Mouse (Mus musculus) embryonic facial prominence, embryonic 10.5 days (tissue): Measurements from ENCODE around the gene 2510002D24Rik. TPM values are rescaled to one million over a fixed set of nuclear protein-coding genes. Genes with fewer than 3 reads are reported as not detected.
"Not testable (repeated sequence)": the region's sequence is repeated elsewhere in the genome, so short reads cannot be mapped to it uniquely, and the experiment has no call there.

Source experiments
- DNase-seq: peaks from one replicate; pipeline ENCODE4 v3.0.0-alpha.2; 2017; ENCODE audit warnings: low spot score
- H3K27ac ChIP-seq: fragments of 300-500 bp; sonication (generic); replicated peaks from 2 replicates; pipeline ENCODE4 v1.5.1; 2016; ENCODE audit warnings: mild to moderate bottlenecking
- H3K27me3 ChIP-seq: fragments of 300-500 bp; sonication (generic); replicated peaks from 2 replicates; pipeline ENCODE4 v1.6.1; 2016; ENCODE audit warnings: low read depth, mild to moderate bottlenecking; ENCODE audit not compliant: poor library complexity, severe bottlenecking
- H3K36me3 ChIP-seq: fragments of 300-500 bp; sonication (generic); replicated peaks from 2 replicates; pipeline ENCODE4 v1.6.1; 2016; ENCODE audit warnings: mild to moderate bottlenecking, moderate library complexity
- H3K4me1 ChIP-seq: fragments of 300-500 bp; sonication (generic); 2 replicates; pipeline ENCODE4 v1.6.1; 2016
- H3K4me3 ChIP-seq: fragments of 300-500 bp; sonication (generic); 2 replicates; pipeline ENCODE4 v1.5.1; 2016; ENCODE audit warnings: mild to moderate bottlenecking, moderate library complexity
- H3K9me3 ChIP-seq: fragments of 300-500 bp; sonication (generic); 2 replicates; pipeline ENCODE4 v1.6.1; 2016; ENCODE audit warnings: mild to moderate bottlenecking
- WGBS: fragments of 180-500 bp; shearing (Covaris S2); methylation state at CpG from one replicate; pipeline ENCODE4 v1.1.7; 2016; 5-methylcytosine and 5-hydroxymethylcytosine counted together
- polyA plus RNA-seq: library from polyadenylated mRNA; unstranded; fragments of >200 nt; fragmentation: Nextera tagmentation; extraction: Ambion mirVana; gene quantifications from 2 replicates; pipeline ENCODE4 v1.2.1, GENCODE M21; 2016

Gene 2510002D24Rik
- polyA plus RNA-seq, 1 experiment from 2014 or later = 34.9 TPM

DNA sequence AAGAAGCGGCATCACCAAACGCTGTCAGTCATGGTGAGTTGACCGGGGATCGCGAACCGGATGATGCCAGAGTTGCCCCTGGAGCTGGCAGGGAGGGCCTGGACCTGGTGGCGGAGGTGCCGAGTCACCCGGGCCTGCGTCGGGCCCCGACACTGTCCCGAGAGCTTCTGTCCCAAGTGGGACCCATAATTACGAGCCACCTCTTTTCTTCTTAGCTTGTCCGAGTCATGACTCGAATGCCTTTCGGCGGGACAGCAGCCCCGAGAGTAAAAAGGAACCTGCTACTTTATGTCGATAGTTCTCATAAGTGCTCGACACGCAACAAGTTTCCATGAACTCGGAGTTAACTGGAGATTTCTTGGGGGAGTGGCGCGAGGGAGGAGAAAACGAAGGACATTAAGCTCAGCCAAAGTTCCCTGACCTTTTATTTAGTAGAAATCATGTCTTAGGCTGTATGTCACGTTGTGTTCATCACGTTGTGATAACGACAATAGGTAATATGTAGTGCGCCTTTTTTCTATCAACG, 23.9 kb upstream of the 2510002D24Rik start:
- Histone ChIP-seq H3K36me3 (peaks cover 58% of the 10 kb centered on the region), H3K27ac (peak overlapping the region; percentile 88)

GRCm38 (mm10) chr16:18822356-18822755, 14.0 kb upstream of the 2510002D24Rik start:
- Histone ChIP-seq H3K36me3 (peaks cover 100% of the 10 kb centered on the region), H3K27ac (no peak overlapping the region), H3K4me3 (no peak overlapping the region), H3K27me3 (no peaks in the 10 kb centered on the region), H3K4me1 (no peaks in the 10 kb centered on the region), H3K9me3 (no peaks in the 10 kb centered on the region)
- no peak for DNase-seq
- 82% methylated on average over 1 of the region's 1 CpGs for WGBS

More for the DNA sequence above, 23.9 kb upstream of the 2510002D24Rik start:
- Histone ChIP-seq H3K4me3 (peak overlapping the region; percentile 91), H3K27me3 (no peaks in the 10 kb centered on the region), H3K9me3 (no peaks in the 10 kb centered on the region), H3K4me1 (peaks cover 22% of the 10 kb centered on the region)
- DNase-seq = no peak
- WGBS = 3% methylated on average over 31 of the region's 31 CpGs

DNA sequence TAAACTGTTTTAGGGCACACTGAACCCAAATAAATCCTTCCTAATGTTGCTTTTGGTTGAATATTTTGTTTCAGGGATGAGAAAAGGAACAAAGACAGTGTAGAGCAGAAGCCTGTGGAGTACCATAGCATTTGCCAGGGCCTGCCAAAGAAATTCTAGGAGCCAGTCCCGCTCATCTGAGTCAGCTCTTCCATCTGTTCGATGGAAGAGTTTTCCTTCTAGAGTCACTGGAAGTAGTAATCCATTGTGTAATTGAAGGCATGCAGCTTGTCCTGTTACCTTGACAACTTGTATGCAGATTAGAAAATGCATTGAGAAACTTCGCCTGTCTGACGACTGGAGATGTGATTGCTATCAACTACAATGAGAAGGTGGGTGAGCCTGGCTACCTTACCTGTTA, 13.5 kb upstream of the 2510002D24Rik start:
- peaks cover 100% of the 10 kb centered on the region for H3K36me3 ChIP-seq

DNA sequence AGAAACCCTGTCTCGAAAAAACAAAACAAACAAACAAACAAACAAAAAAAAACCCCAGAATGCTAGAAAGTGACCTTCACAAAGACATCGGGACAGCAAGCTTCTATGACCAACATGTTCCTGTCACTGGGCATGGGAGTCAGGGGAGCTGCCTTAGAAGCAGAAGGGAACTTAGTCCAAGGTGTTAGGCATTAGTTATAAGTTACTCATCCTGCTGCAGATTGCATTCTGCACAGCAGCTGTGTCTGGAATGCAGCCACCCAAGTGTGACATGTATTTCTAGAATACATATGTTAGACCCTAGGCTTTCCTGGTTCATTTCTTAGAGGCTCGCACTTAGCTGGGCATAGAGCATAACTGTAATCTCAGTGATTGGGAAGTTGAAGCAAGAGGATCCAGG, 7.7 kb upstream of the 2510002D24Rik start:
- Histone ChIP-seq H3K4me3 (no peak overlapping the region), H3K9me3 (no peaks in the 10 kb centered on the region), H3K27me3 (no peaks in the 10 kb centered on the region), H3K36me3 (peaks cover 100% of the 10 kb centered on the region), H3K27ac (no peak overlapping the region), H3K4me1 (no peaks in the 10 kb centered on the region)
- 91% methylated on average over 3 of the region's 3 CpGs for WGBS
- DNase-seq = no peak

More for the DNA sequence above, 13.5 kb upstream of the 2510002D24Rik start:
- Histone ChIP-seq H3K9me3 (no peaks in the 10 kb centered on the region), H3K4me1 (no peaks in the 10 kb centered on the region), H3K27me3 (no peaks in the 10 kb centered on the region), H3K27ac (no peak overlapping the region), H3K4me3 (no peak overlapping the region)
- no peak for DNase-seq
- 85% methylated on average over 4 of the region's 4 CpGs for WGBS

DNA sequence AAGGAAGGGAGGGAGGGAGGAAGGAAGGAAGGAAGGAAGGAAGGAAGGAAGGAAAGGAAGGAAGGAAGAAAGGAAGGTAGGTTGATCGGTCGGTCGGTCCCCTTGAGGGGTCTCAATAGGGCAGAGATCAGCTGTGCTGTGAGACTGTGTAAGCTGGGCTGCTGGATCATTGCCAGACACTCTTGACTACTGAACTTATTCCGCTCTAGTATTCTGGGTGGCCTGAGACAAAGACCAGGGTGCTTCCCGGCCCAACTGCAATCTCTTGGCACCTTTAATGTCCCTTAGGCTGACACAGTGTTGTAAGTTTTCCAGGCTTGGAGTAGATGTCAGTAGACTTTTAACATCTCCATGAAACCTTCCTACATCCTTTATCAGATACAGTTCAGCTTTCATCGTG, 7.3 kb upstream of the 2510002D24Rik start:
- Histone ChIP-seq H3K4me1 (no peaks in the 10 kb centered on the region), H3K9me3 (no peaks in the 10 kb centered on the region), H3K4me3 (no peak overlapping the region), H3K27me3 (no peaks in the 10 kb centered on the region), H3K36me3 (peaks cover 100% of the 10 kb centered on the region), H3K27ac (no peak overlapping the region)
- no peak for DNase-seq
- whole genome bisulfite sequencing = 90% methylated on average over 6 of the region's 6 CpGs

- 80% methylated on average over 2 of the region's 2 CpGs for WGBS
- no peak overlapping the region for H3K27ac ChIP-seq
- H3K4me1 ChIP-seq = peaks cover 5% of the 10 kb centered on the region; the same call in 1 of the 2 replicates
- H3K4me3 ChIP-seq = no peak overlapping the region
- no peak for DNase-seq
- no peaks in the 10 kb centered on the region for H3K9me3 ChIP-seq
- peaks cover 80% of the 10 kb centered on the region for H3K36me3 ChIP-seq
- no peaks in the 10 kb centered on the region for H3K27me3 ChIP-seq
Observed at GRCm38 (mm10) chr16:18833486-18833885, 2.9 kb upstream of the 2510002D24Rik start.

DNA sequence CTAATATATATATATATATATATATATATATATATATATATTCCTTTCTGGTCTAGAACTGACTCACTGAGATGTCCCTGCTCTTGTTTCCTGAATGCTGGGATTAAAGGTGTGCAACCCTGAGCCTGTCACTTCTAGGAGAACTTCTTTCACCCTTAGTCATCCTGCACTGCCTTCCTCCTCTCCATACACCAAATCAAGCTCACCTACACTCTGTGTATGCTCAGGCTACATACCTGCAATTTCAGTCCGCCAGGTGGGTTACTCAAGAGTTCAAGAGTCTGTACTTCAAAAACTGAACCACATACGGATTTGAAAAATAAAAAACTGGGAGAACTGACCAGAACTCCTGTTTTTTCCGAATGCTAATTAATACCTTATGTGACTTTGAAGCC, 308 bp upstream of the 2510002D24Rik start:
- peak overlapping the region; percentile 95 for H3K4me3 ChIP-seq
- no peaks in the 10 kb centered on the region for H3K27me3 ChIP-seq
- H3K9me3 ChIP-seq = no peaks in the 10 kb centered on the region
- H3K4me1 ChIP-seq = peaks cover 5% of the 10 kb centered on the region; the same call in 1 of the 2 replicates
- no peak overlapping the region for H3K27ac ChIP-seq
- WGBS = 21% methylated on average over 3 of the region's 3 CpGs
- peaks cover 65% of the 10 kb centered on the region for H3K36me3 ChIP-seq
- no peak for DNase-seq

- H3K4me3 ChIP-seq = no peak overlapping the region
- no peaks in the 10 kb centered on the region for H3K9me3 ChIP-seq
- no peaks in the 10 kb centered on the region for H3K27me3 ChIP-seq
- 95% methylated on average over 4 of the region's 4 CpGs for WGBS
- H3K36me3 ChIP-seq = peaks cover 42% of the 10 kb centered on the region
- H3K27ac ChIP-seq = no peak overlapping the region
- DNase-seq = no peak
- H3K4me1 ChIP-seq = peaks cover 5% of the 10 kb centered on the region; the same call in 1 of the 2 replicates
Observed at GRCm38 (mm10) chr16:18838346-18838745, 2.0 kb downstream of the 2510002D24Rik start.

- Histone ChIP-seq H3K4me1 (no peaks in the 10 kb centered on the region), H3K9me3 (no peaks in the 10 kb centered on the region; the same call in 1 of the 2 replicates), H3K4me3 (no peak overlapping the region), H3K27ac (no peak overlapping the region), H3K36me3 (no peaks in the 10 kb centered on the region), H3K27me3 (no peaks in the 10 kb centered on the region)
- DNase-seq = no peak
- 89% methylated on average over 15 of the region's 15 CpGs for WGBS
Observed at GRCm38 (mm10) chr16:18846301-18846820, 10.0 kb downstream of the 2510002D24Rik start.

GRCm38 (mm10) chr16:18849521-18850190, 13.3 kb downstream of the 2510002D24Rik start:
- not testable (repeated sequence) for H3K9me3 ChIP-seq, H3K4me1 ChIP-seq, H3K27ac ChIP-seq, H3K27me3 ChIP-seq, H3K36me3 ChIP-seq, H3K4me3 ChIP-seq, DNase-seq
- WGBS = 87% methylated on average over 17 of the region's 17 CpGs

DNA sequence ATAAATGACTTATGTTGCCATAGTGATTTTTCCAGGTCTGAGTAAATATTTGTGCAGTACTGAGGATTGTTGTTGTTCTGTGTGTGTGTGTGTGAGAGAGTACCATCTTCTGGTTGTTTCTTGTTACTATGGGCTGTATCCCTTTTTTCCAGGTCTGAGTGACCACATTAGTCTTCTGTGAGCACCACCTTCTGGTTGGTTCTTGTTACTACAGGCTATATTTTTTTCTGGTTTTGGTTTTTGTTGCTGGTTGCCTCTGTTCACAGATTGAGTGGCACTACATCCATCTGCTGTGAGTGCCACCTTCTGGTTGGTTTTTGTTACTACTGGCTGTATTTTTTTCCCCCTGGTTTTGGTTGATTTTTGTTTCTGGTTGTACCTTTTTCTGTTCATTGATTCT, 22.2 kb downstream of the 2510002D24Rik start:
- Histone ChIP-seq H3K27me3 (no peaks in the 10 kb centered on the region), H3K36me3 (no peaks in the 10 kb centered on the region), H3K4me1 (no peaks in the 10 kb centered on the region), H3K4me3 (no peak overlapping the region), H3K9me3 (0 out of 2 replicates have a peak, but pooled peaks cover 4% of the 10 kb centered on the region), H3K27ac (no peak overlapping the region)
- no peak for DNase-seq

GRCm38 (mm10) chr16:18860186-18860585, 23.8 kb downstream of the 2510002D24Rik start:
- Histone ChIP-seq H3K27ac (no peak overlapping the region), H3K4me3 (no peak overlapping the region), H3K27me3 (no peaks in the 10 kb centered on the region), H3K4me1 (no peaks in the 10 kb centered on the region), H3K9me3 (0 out of 2 replicates have a peak, but pooled peaks cover 4% of the 10 kb centered on the region), H3K36me3 (no peaks in the 10 kb centered on the region)
- 73% methylated on average over 1 of the region's 1 CpGs for WGBS
- DNase-seq = no peak

DNA sequence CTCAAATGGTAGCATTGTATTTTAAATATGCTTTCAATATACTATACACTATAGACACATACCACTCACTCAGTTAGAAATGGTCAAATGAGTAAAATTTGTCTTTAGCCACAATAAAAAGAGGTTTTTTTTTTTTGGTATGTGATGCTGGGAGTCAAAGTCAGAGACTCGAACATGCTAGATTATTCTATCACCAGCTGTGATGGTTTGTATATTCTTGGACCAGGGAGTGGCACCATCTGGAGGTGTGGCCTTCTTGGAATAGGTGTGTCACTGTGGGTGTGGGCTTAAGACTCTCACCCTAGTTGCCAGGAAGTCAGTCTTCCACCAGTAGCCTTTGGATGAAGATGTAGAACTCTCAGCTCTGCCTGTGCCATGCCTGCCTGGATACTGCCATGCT, 34.1 kb downstream of the 2510002D24Rik start:
- not testable (repeated sequence) for H3K27me3 ChIP-seq, H3K27ac ChIP-seq, H3K4me3 ChIP-seq, H3K4me1 ChIP-seq, DNase-seq, H3K9me3 ChIP-seq
- peaks cover 47% of the 10 kb centered on the region for H3K36me3 ChIP-seq
- WGBS = 90% methylated on average over 1 of the region's 1 CpGs
